Mouse (Mus musculus) granulocyte monocyte progenitor cell, adult 5-6 weeks (primary cell): ENCODE data around the gene Kif14. TPM values are rescaled to one million over a fixed set of nuclear protein-coding genes. Genes with fewer than 3 reads are reported as not detected.
"Not testable (repeated sequence)": the region's sequence is repeated elsewhere in the genome, so short reads cannot be mapped to it uniquely, and the experiment has no call there.

Experiments used
- ATAC-seq: replicated peaks from 2 replicates; pipeline ENCODE4 v1.8.0; 2016; ENCODE audit warnings: mild to moderate bottlenecking, moderate TSS enrichment, inconsistent platforms; ENCODE audit not compliant: poor library complexity, severe bottlenecking
- total RNA-seq, 2 experiments: library from RNA; stranded (forward) in 1 of 2; stranded (reverse) in 1 of 2; fragments of 200-712, 200-1000 nt in 1 of 2; fragments of >200 nt in 1 of 2; fragmentation: Nextera tagmentation in 1 of 2; gene quantifications; 2 replicates each; pipeline ENCODE4 v1.2.3; 2014 to 2017

Gene Kif14
- total RNA-seq, 2 experiments from 2014 or later = 10.0 to 18.7 TPM

- ATAC-seq = no peak
These were observed 3.3 kb downstream of the Kif14 start for GRCm38 (mm10) chr1:136469408-136469807.

- no peak for ATAC-seq
These were observed 4.3 kb downstream of the Kif14 start for GRCm38 (mm10) chr1:136470471-136470870.

- ATAC-seq = no peak
These were observed 25.5 kb downstream of the Kif14 start for GRCm38 (mm10) chr1:136491681-136492080.

- no peak for ATAC-seq
These were observed 26.1 kb downstream of the Kif14 start for GRCm38 (mm10) chr1:136492232-136492631.

GRCm38 (mm10) chr1:136499317-136499716 is 33.2 kb downstream of the Kif14 start:
- no peak for ATAC-seq

- no peak for ATAC-seq
These were observed 36.8 kb downstream of the Kif14 start for GRCm38 (mm10) chr1:136502936-136503335.

- not testable (repeated sequence) for ATAC-seq
These were observed 40.1 kb downstream of the Kif14 start for GRCm38 (mm10) chr1:136506255-136506654.

- ATAC-seq = no peak
These were observed 46.2 kb downstream of the Kif14 start for GRCm38 (mm10) chr1:136512317-136512716.

- ATAC-seq = no peak
These were observed 47.0 kb downstream of the Kif14 start for GRCm38 (mm10) chr1:136513181-136513580.

GRCm38 (mm10) chr1:136518699-136519356 is 52.7 kb downstream of the Kif14 start:
- ATAC-seq = no peak

GRCm38 (mm10) chr1:136521363-136521937 is 55.3 kb downstream of the Kif14 start:
- ATAC-seq = no peak

- ATAC-seq = peak; percentile 72
These were observed 58.8 kb downstream of the Kif14 start for GRCm38 (mm10) chr1:136524917-136525316.

GRCm38 (mm10) chr1:136525818-136526217 is 59.7 kb downstream of the Kif14 start:
- no peak for ATAC-seq

- ATAC-seq = no peak
These were observed 61.0 kb downstream of the Kif14 start for GRCm38 (mm10) chr1:136527163-136527562.

GRCm38 (mm10) chr1:136532556-136532955 is 66.4 kb downstream of the Kif14 start:
- ATAC-seq = no peak

- ATAC-seq = no peak
These were observed 70.8 kb downstream of the Kif14 start for GRCm38 (mm10) chr1:136536947-136537346.

GRCm38 (mm10) chr1:136538247-136538646 is 72.1 kb downstream of the Kif14 start:
- no peak for ATAC-seq

GRCm38 (mm10) chr1:136540407-136540895 is 74.3 kb downstream of the Kif14 start:
- no peak for ATAC-seq

GRCm38 (mm10) chr1:136541618-136542376 is 75.7 kb downstream of the Kif14 start:
- ATAC-seq = no peak

GRCm38 (mm10) chr1:136543920-136544319 is 77.8 kb downstream of the Kif14 start:
- ATAC-seq = no peak

- no peak for ATAC-seq
These were observed 80.9 kb downstream of the Kif14 start for GRCm38 (mm10) chr1:136547068-136547467.
